Mouse (Mus musculus): ENCODE results near the gene Sipa1.

Gene Sipa1

DNA sequence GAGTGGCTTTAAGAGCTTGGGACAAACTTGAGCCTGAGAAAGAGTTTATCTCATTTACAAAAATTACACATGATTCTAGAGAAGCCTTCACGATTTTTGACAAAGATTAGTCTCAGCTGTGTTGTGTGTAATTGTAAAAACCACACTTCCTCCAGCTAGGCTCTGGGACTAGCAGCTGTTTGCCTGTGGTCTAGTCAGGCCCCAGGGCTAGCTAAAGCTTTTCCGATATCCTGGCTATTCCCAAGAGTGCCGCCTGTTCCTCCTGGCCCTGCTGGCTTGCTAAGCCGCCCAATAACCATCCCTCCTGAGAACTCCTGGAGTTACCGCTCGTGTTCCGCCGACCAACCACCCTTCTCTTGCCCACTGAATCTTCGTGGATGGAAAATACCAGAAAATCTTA, 31.4 kb downstream of the Sipa1 start:
- no peaks in the 10 kb centered on the region for H3K9me3 ChIP-seq (ENCODE audit: low read length)
- H3K4me3 ChIP-seq (replicated peaks; ENCODE audit: low read length): no peak overlapping the region
- no peaks in the 10 kb centered on the region for H3K27me3 ChIP-seq (ENCODE audit: insufficient read depth, low read length)
- no peak for TF ChIP-seq CTCF (conservative IDR thresholded peaks at IDR 0.05; ENCODE audit: low read length)
- TF ChIP-seq POU5F1 (IDR thresholded peaks at IDR 0.05; ENCODE audit: borderline replicate concordance, low read length): no peak
- no peak for TF ChIP-seq NANOG (IDR thresholded peaks at IDR 0.05; ENCODE audit: borderline replicate concordance, low read length)
- H3K36me3 ChIP-seq (ENCODE audit: insufficient read depth, low read length): no peaks in the 10 kb centered on the region
- peaks cover 30% of the 10 kb centered on the region for H3K4me1 ChIP-seq (replicated peaks; ENCODE audit: low read depth, low read length)

DNA sequence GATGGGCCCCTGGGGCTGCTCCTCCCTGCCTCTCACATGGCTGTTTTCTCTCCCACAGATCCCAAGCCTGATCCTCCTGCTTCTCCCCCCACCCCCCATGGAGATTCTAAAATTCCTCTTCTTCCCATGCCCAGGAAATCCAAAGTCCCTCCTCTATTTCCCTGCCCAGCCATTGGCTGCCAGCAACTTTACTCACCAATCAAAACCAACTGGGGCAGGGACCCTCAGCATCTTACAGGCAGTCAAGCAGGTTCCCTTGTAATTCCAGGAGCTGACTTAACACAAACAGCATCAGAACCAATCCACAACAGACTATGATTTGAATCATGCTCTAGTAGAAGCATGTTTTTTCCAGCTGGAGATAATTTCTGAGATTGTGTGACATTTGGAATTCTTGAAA, 33.6 kb downstream of the Sipa1 start:
- Histone ChIP-seq H3K9me3 (ENCODE audit: low read length) (no peaks in the 10 kb centered on the region), H3K36me3 (ENCODE audit: insufficient read depth, low read length) (no peaks in the 10 kb centered on the region), H3K4me3 (replicated peaks; ENCODE audit: low read length) (no peak overlapping the region), H3K27me3 (ENCODE audit: insufficient read depth, low read length) (no peaks in the 10 kb centered on the region), H3K4me1 (replicated peaks; ENCODE audit: low read depth, low read length) (peaks cover 12% of the 10 kb centered on the region)
- TF ChIP-seq POU5F1 (IDR thresholded peaks at IDR 0.05; ENCODE audit: borderline replicate concordance, low read length): no peak
- TF ChIP-seq CTCF (conservative IDR thresholded peaks at IDR 0.05; ENCODE audit: low read length): no peak
- no peak for TF ChIP-seq NANOG (IDR thresholded peaks at IDR 0.05; ENCODE audit: borderline replicate concordance, low read length)

DNA sequence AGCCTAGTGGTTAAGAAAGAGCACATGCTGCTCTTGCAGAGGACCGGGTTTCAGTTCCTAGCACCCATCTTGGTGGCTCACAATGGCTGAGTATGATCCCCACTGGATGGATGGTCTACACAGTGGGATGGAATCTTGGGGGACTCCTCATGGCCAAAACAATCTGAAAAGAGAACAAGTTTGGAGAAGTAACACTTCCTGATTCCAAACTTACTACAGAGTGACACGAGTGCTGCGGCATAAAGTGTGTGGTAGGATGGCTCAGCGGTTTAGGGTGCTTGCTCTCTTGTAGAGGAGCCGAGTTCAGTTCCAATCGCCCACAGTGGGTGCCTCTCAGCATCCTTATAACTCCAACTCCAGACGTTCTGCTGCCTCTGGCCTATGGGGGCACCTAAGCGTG, 38.2 kb downstream of the Sipa1 start:
- Histone ChIP-seq H3K36me3 (ENCODE audit: insufficient read depth, low read length) (no peaks in the 10 kb centered on the region), H3K9me3 (ENCODE audit: low read length) (no peaks in the 10 kb centered on the region), H3K4me1 (replicated peaks; ENCODE audit: low read depth, low read length) (peaks cover 18% of the 10 kb centered on the region), H3K27me3 (ENCODE audit: insufficient read depth, low read length) (no peaks in the 10 kb centered on the region), H3K4me3 (replicated peaks; ENCODE audit: low read length) (no peak overlapping the region)
- TF ChIP-seq CTCF (conservative IDR thresholded peaks at IDR 0.05; ENCODE audit: low read length) (no peak), NANOG (IDR thresholded peaks at IDR 0.05; ENCODE audit: borderline replicate concordance, low read length) (no peak), POU5F1 (IDR thresholded peaks at IDR 0.05; ENCODE audit: borderline replicate concordance, low read length) (no peak)

DNA sequence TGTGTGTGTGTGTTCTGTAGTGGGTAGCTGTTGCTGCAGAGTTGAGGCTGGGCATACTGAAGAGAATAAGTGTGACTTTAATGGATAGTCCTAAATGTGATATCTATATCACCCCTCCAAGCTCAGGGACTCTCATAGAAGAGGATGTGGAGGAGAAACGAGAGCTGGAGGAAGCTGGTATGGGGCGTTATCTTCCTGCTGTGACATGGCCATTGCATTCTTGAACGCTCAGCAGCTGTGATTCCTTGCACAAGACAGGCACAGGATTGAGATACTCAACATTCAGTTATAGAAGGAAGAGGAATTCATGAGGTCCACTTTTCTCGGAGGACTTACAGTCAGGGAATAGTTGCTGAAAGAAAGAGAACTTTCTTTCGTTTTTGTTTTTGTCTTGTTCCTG, 41.6 kb downstream of the Sipa1 start:
- peaks cover 20% of the 10 kb centered on the region for H3K4me1 ChIP-seq (replicated peaks; ENCODE audit: low read depth, low read length)
- H3K27me3 ChIP-seq (ENCODE audit: insufficient read depth, low read length): no peaks in the 10 kb centered on the region
- H3K4me3 ChIP-seq (replicated peaks; ENCODE audit: low read length): no peak overlapping the region
- no peak for TF ChIP-seq CTCF (conservative IDR thresholded peaks at IDR 0.05; ENCODE audit: low read length)
- TF ChIP-seq NANOG (IDR thresholded peaks at IDR 0.05; ENCODE audit: borderline replicate concordance, low read length): no peak
- TF ChIP-seq POU5F1 (IDR thresholded peaks at IDR 0.05; ENCODE audit: borderline replicate concordance, low read length): no peak
- H3K36me3 ChIP-seq (ENCODE audit: insufficient read depth, low read length): no peaks in the 10 kb centered on the region
- no peaks in the 10 kb centered on the region for H3K9me3 ChIP-seq (ENCODE audit: low read length)

DNA sequence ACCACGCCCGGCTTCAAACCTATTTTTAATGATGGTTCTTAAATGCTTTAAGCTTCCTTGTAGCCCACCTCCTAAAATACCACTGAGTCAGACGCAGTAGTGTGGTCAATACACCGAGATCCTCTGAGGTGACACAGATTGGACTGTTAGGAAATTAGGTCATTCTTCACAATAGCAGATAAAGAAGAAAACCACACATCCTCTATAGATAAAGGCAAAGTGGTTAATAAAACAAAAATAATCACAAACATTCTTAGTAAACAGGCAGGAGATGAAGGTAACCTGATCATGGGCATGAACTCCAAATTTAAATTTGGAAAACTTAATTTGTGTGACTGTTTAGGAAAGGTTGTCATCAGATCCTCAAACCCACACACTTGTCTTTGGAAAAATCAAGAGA, 43.5 kb downstream of the Sipa1 start:
- TF ChIP-seq NANOG (IDR thresholded peaks at IDR 0.05; ENCODE audit: borderline replicate concordance, low read length): no peak
- no peak for TF ChIP-seq CTCF (conservative IDR thresholded peaks at IDR 0.05; ENCODE audit: low read length)
- TF ChIP-seq POU5F1 (IDR thresholded peaks at IDR 0.05; ENCODE audit: borderline replicate concordance, low read length): no peak
- Histone ChIP-seq H3K36me3 (ENCODE audit: insufficient read depth, low read length) (no peaks in the 10 kb centered on the region), H3K4me1 (replicated peaks; ENCODE audit: low read depth, low read length) (peaks cover 24% of the 10 kb centered on the region), H3K27me3 (ENCODE audit: insufficient read depth, low read length) (no peaks in the 10 kb centered on the region), H3K9me3 (ENCODE audit: low read length) (no peaks in the 10 kb centered on the region), H3K4me3 (replicated peaks; ENCODE audit: low read length) (no peak overlapping the region)

DNA sequence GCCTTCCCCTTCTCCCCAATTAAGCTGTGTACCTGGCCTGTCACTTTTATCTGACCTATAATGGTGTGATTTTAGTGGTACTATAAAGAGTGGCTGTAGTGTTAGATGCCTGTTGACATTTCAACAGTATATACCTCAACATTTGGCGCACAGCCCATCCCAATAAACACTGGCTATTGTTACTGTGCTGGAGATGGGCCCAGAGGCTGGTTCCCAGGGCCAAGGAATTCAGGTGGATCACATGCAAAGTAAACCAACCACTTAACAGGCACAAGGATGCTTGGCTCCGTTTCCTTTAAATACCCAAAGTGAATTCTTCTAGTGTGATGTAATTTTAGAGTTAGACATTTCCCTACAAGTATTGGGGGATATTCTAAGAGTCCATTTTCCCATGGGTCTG, 48.6 kb downstream of the Sipa1 start:
- TF ChIP-seq CTCF (conservative IDR thresholded peaks at IDR 0.05; ENCODE audit: low read length): no peak
- TF ChIP-seq NANOG (IDR thresholded peaks at IDR 0.05; ENCODE audit: borderline replicate concordance, low read length): no peak
- no peak for TF ChIP-seq POU5F1 (IDR thresholded peaks at IDR 0.05; ENCODE audit: borderline replicate concordance, low read length)
- peaks cover 41% of the 10 kb centered on the region for H3K4me1 ChIP-seq (replicated peaks; ENCODE audit: low read depth, low read length)

DNA sequence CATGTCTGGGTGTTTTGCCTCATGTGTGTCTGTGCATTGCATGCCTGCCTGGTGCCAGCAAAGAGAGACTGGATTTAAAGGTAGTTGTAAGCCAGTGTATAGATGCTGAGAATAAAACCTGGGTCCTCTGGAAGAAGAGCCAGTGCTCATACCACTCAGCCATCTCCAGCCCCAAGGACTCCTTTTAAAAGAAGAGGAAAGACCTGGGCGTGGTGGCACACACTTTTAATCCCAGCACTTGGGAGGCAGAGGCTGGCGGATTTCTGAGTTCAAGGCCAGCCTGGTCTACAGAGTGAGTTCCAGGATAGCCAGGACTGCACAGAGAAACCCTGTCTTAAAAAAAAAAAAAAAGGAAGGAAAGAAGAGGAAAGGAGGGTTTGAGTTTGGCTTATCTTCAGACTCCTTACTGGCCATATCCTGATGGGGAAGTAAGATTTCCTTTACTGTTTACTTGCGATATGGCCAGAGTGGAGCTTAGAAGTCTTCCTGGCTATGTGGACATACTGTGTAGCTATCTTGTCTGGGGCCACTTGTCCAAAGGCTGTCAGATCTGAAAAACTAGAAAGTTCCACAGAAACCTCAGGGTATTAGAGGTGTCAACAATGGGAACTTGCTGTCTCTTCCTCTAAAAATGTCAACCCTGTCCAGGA, 50.6 kb downstream of the Sipa1 start:
- peaks cover 12% of the 10 kb centered on the region for H3K36me3 ChIP-seq (ENCODE audit: insufficient read depth, low read length)

More for the DNA sequence above, 48.6 kb downstream of the Sipa1 start:
- H3K4me3 ChIP-seq (replicated peaks; ENCODE audit: low read length): no peak overlapping the region
- H3K9me3 ChIP-seq (ENCODE audit: low read length): no peaks in the 10 kb centered on the region
- H3K27me3 ChIP-seq (ENCODE audit: insufficient read depth, low read length): no peaks in the 10 kb centered on the region
- H3K36me3 ChIP-seq (ENCODE audit: insufficient read depth, low read length): no peaks in the 10 kb centered on the region

DNA sequence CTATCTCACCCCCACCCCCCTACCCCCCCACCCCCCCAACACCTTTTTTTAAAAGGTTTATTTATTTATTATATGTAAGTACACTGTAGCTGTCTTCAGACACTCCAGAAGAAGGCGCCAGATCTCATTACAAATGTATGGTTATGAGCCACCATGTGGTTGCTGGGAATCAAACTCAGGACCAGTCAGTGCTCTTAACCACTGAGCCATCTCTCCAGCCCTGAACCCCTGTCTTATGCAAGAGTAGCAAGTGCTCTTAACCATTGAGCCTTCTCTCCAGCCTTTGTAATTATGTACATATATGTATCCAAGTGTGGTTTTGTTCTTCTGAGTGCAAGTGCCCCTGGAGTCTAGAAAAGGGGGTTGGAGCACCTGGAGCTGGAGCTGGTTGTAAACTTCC, 51.5 kb downstream of the Sipa1 start:
- no peaks in the 10 kb centered on the region for H3K27me3 ChIP-seq (ENCODE audit: insufficient read depth, low read length)
- H3K4me1 ChIP-seq (replicated peaks; ENCODE audit: low read depth, low read length): peaks cover 45% of the 10 kb centered on the region
- H3K4me3 ChIP-seq (replicated peaks; ENCODE audit: low read length): no peak overlapping the region
- no peak for TF ChIP-seq POU5F1 (IDR thresholded peaks at IDR 0.05; ENCODE audit: borderline replicate concordance, low read length)
- TF ChIP-seq CTCF (conservative IDR thresholded peaks at IDR 0.05; ENCODE audit: low read length): no peak
- TF ChIP-seq NANOG (IDR thresholded peaks at IDR 0.05; ENCODE audit: borderline replicate concordance, low read length): no peak
- peaks cover 22% of the 10 kb centered on the region for H3K36me3 ChIP-seq (ENCODE audit: insufficient read depth, low read length)
- no peaks in the 10 kb centered on the region for H3K9me3 ChIP-seq (ENCODE audit: low read length)

More for the DNA sequence above, 50.6 kb downstream of the Sipa1 start:
- Histone ChIP-seq H3K4me3 (replicated peaks; ENCODE audit: low read length) (no peak overlapping the region), H3K4me1 (replicated peaks; ENCODE audit: low read depth, low read length) (peaks cover 50% of the 10 kb centered on the region), H3K9me3 (ENCODE audit: low read length) (no peaks in the 10 kb centered on the region), H3K27me3 (ENCODE audit: insufficient read depth, low read length) (no peaks in the 10 kb centered on the region)
- TF ChIP-seq CTCF (conservative IDR thresholded peaks at IDR 0.05; ENCODE audit: low read length) (no peak), POU5F1 (IDR thresholded peaks at IDR 0.05; ENCODE audit: borderline replicate concordance, low read length) (no peak), NANOG (IDR thresholded peaks at IDR 0.05; ENCODE audit: borderline replicate concordance, low read length) (no peak)
